Mouse (Mus musculus) natural killer cell, adult 2 months (primary cell): ENCODE results near the gene Pfn4.
A peak's percentile ranks its signal among the peaks of the same experiment; 100 is the strongest.
"Not testable (repeated sequence)": the region's sequence is repeated elsewhere in the genome, so short reads cannot be mapped to it uniquely, and the experiment has no call there.

Experiments used
- DNase-seq, 2 experiments: peaks; one replicate each; pipeline ENCODE4 v3.0.0; 2022; ENCODE audit warnings: low spot score in 2 of 2

Pfn4 gene

DNA sequence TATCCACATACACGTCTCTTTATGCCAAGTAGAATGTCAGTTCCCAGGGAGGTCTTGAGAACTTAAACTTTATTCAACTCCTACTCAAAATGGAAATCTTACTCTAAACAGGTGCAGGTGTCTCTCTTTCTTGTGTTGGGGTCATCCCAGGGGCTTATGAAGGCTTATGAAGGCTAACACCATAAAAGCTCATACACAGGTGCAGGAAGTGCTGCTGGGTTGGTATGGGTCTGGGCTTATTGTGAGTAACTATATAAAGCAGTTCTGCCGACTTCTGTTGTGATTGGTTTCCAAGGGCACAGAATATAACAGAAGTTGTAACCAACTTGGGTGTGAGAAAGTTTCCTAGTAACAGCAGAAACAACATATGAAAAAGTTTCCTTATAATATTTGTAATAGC is 15.6 kb downstream of the Pfn4 start:
- no peak for DNase-seq

DNA sequence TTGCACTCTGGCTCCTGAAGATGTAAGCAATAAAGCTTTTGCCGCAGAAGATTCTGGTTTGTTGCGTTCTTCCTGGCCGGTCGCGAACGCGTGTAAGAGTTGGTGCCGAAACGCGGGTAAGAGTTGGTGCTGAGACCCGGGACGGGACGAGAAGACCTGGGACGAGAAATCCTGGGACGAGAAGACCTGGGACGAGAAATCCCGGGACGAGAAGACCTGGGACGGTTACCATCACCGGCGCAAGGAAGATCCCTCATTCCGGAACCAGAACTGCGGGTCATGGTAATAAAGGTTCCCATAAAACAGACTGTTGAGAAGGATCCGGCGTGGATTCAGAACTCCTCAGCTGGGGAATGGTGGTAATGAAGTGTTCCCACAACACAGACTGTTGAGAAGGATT is 19.3 kb downstream of the Pfn4 start:
- DNase-seq: not testable (repeated sequence)

DNA sequence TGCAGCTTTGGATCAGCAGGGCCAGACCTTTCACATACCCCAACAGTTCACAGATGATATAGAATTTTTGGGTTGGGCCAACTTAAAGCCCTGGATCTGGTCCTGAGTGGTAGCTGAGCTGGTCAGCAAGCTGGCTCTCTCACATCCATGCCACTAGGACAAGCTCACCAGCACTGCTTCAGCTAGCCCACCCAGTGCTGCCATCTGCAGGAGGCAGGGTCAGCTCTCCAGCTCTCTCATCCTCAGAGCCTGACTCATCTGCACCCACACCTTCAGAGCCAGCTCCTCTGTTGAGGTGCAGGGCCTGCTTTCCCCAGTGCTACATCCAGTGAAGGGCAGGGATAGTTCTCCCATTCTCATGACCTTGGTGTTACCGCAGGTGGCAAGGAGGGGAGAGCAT is 24.9 kb downstream of the Pfn4 start:
- no peak for DNase-seq

DNA sequence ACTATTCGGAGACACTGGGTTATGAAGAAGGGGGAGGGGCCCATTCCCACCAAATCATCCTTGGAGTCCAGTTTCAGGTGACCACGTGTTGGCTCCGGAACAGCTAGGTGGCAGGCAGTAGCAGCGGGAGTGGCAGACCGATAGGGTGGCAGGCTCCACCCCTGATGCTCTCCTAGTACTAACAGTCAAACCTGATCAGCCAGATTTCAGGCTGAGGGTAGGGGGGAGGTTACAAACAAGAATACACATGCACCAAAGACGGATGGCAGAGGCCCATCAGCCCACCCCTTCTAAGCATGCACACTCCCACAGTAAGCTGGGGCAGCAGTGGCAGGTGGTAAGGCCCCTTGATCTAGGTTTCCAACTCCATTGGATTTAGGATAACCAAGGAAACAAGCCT is 28.6 kb downstream of the Pfn4 start:
- DNase-seq: not testable (repeated sequence)

DNA sequence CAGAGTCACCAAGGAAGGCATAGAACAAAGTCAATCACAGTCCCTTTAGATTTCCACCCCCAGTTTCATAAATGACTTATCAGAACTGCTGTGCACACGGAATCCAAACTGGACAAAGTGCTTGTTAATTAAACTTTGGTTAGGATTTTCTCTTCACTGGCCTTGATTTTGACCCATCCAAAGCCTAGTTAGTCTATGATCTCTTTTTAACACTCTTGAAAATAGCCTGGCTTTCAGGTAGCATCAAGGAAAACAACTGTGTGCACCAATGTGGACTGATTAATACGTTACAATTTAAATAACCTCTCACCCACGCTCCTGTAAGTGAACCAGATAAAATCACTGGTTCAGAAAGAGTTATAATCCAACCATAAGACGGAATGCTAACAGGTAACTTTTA is 42.2 kb downstream of the Pfn4 start:
- no peak for DNase-seq

DNA sequence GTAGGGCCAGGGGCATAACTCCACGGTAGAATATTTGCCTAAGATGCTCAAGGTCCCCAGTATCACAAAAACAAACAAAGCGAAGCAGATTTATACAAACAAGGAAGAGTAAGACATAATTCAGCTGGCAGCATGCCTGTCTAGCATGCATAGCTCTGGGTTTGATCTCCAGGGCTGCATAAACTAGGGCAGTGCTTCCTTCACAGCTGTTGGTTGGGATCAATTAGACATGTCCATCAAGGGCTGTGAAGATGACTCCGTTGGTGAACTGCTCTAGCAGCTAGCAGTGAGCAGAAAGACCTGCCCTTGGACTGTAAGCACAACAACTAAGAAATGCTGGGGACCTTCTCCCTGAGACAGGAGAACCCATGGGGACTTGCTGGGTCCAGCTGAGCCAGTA is 42.9 kb downstream of the Pfn4 start:
- DNase-seq: no peak

DNA sequence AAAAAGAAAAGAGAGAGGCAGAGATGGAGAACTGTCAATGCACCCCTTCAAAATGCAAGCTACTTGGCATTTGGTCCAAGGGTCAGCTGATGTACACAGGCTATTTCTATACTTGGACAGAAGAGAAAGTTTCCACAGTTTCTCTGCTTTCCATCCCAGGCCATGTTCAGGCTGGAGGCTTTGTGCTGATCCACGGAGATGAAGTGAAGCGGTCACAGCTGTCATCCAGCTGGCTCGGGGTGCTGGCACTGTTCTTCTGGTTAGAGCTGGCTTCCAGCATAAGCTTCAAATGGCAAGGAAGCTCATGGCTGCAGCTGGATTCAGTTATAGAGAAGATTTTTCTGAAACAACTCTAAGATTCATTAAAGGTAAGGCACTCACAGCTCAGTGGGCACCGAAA is 44.8 kb downstream of the Pfn4 start:
- DNase-seq: no peak

DNA sequence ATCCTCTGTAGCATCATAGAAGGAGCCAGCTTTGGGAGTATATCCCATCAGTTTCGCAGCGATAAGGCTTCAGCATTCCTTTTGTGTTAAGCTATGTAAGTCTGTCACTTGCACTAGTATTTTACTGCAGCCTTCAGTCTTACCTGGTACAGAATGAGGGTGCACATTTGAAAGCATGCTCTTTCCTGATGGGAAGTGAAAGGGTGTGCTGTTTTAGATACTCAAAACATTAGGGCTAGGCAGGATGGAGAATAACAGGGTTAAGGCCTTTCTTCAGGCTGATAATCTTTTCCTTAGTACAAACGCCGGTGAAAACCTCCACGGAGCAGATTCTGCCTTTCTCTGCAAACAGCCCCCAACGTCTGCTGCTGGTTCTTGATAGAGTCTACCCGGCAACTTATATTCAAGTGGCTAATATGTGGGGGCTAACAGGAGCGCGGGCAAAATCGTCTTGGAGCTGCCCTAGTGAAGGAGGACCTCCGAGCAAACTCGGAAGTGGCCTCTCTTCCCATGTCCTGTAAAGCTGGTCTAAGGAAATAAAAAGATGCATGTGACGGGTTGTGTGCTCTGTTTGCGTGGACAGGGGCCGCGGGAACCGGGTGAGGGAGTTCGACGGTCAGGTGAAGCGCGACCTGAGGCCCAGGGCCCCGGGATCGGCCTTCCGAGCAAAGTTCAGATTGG is 48.0 kb downstream of the Pfn4 start:
- no peak for DNase-seq

DNA sequence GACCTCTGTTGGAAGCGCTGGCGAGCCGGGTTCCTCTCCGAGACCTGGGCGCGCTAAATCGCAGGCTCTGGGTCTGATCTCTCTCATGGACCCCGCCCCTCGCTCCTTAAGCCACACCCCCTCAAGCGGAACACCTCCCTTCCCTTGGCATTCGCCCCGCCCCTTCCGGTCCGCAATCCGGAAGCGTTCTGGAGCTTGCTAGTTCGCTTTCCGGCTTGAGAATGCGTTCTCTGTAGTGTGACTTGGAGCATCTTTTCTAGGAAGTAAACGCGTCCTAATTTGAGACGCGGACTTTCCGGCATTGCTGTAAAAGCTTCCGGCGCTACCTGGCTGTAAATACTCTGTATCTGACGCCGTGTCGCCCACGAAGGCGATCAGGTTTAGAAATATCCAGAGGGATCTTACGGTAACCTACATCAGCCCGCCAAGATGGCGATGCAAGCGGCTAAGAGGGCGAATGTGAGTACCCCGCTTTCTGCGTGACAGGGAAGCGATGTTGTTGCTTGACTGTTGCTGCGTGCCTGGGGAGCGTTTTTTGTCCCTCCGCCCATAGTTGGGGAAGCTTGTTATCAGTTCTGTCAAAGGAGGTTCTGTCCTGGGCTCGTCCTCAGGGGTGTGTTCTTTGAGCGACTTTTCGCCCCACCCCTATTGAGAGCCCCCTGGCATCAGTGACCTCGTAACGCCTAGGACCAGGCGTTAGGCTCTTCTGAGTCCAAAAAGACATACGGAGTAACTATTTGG is 48.7 kb downstream of the Pfn4 start, which contains the start of gene Sf3b6:
TSS of gene Sf3b6 (plus strand) at position 184 of the 741 bp plus-strand sequence.
- DNase-seq: peak; percentile 99

DNA sequence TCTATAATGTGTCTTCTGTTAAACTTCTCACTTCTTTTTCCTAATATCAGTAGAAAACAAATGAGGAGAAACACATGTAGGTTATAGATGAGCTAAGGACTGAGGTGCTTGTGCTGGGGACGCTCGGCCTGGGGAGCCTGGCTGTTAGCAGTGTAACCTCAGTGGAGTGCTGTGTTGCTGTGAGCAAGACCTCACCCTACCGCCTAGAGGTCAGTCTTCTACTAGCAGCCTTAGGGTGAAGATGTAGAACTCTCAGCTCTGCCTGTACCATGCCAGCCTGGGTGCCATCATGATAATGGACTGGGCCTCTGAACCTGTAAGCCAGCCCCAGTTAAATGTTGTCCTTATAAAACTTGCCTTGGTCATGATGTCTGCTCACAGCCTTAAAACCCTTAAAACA is 58.4 kb downstream of the Pfn4 start:
- DNase-seq: no peak
